Mouse (Mus musculus) megakaryocyte, embryonic 14.5 days (primary cell): ENCODE results near the gene Ppp2r3a. TPM values are rescaled to one million over a fixed set of nuclear protein-coding genes. Genes with fewer than 3 reads are reported as not detected.

Experiments
- H3K27me3 ChIP-seq: replicated peaks from 2 replicates; pipeline ENCODE3; 2012; ENCODE audit warnings: inconsistent platforms
- H3K36me3 ChIP-seq: replicated peaks from 2 replicates; pipeline ENCODE3; 2012; ENCODE audit warnings: low read length, inconsistent platforms, mixed read lengths
- H3K4me1 ChIP-seq: 2 replicates; pipeline ENCODE4 v1.6.1; 2012; ENCODE audit warnings: inconsistent platforms
- H3K4me3 ChIP-seq: replicated peaks from 2 replicates; pipeline ENCODE3; 2012; ENCODE audit warnings: moderate library complexity, mild to moderate bottlenecking, inconsistent platforms
- H3K9me3 ChIP-seq: 2 replicates; pipeline ENCODE4 v1.6.1; 2012; ENCODE audit warnings: inconsistent platforms
- FLI1 ChIP-seq: IDR thresholded peaks from 2 replicates; pipeline ENCODE4 v1.6.1; 2012; ENCODE audit warnings: low read length, inconsistent platforms, mixed read lengths
- GATA1 ChIP-seq: IDR thresholded peaks from 3 replicates; pipeline ENCODE4 v1.6.1; 2012; ENCODE audit warnings: mixed read lengths, low read length, inconsistent platforms, borderline replicate concordance
- polyA plus RNA-seq: library from polyadenylated mRNA; stranded (reverse); fragments of >175 nt; gene quantifications from 2 replicates; pipeline ENCODE4 v1.2.3, GENCODE M21; 2012; ENCODE audit warnings: low replicate concordance; ENCODE audit not compliant: insufficient read depth

Ppp2r3a gene
- polyA plus RNA-seq, 1 experiment: 0.26 TPM

- H3K4me1 ChIP-seq: peaks cover 13% of the 10 kb centered on the region
- H3K36me3 ChIP-seq: peaks cover 41% of the 10 kb centered on the region
- H3K9me3 ChIP-seq: no peaks in the 10 kb centered on the region
- no peaks in the 10 kb centered on the region for H3K27me3 ChIP-seq
- TF ChIP-seq GATA1: no peak
- no peak for TF ChIP-seq FLI1
- H3K4me3 ChIP-seq: no peak overlapping the region
Measured at GRCm38 (mm10) chr9:101110013-101110412, 141.6 kb downstream of the Ppp2r3a start.

DNA sequence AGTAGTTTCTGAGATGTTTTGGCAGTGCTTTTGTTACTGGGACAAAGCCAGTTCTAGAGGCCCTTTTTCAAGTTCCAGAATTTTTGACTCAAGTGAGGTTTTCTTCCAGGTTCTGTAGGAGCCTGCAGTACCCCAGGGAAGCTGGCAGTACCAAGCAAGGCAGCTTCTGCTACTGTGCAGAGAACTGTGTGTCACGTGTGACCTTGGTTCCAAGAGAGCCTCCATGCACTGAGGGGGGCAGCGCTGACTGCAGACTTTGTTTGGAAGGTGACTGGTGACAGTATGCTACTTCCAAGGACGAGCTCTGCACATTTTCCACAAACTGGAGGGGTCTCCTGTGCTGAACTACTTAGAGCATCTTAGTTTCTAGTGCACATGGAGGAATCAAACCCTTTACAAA, 144.2 kb downstream of the Ppp2r3a start:
- H3K4me3 ChIP-seq: no peak overlapping the region
- no peaks in the 10 kb centered on the region for H3K9me3 ChIP-seq
- peaks cover 2% of the 10 kb centered on the region; the same call in 1 of the 2 replicates for H3K4me1 ChIP-seq
- H3K27me3 ChIP-seq: no peaks in the 10 kb centered on the region
- H3K36me3 ChIP-seq: peaks cover 47% of the 10 kb centered on the region
- TF ChIP-seq FLI1: no peak
- no peak for TF ChIP-seq GATA1

GRCm38 (mm10) chr9:101105735-101106134, 145.9 kb downstream of the Ppp2r3a start:
- Histone ChIP-seq H3K27me3 (no peaks in the 10 kb centered on the region), H3K9me3 (no peaks in the 10 kb centered on the region), H3K36me3 (peaks cover 59% of the 10 kb centered on the region), H3K4me3 (no peak overlapping the region), H3K4me1 (peaks cover 11% of the 10 kb centered on the region; the same call in 1 of the 2 replicates)
- TF ChIP-seq GATA1 (no peak), FLI1 (no peak)

DNA sequence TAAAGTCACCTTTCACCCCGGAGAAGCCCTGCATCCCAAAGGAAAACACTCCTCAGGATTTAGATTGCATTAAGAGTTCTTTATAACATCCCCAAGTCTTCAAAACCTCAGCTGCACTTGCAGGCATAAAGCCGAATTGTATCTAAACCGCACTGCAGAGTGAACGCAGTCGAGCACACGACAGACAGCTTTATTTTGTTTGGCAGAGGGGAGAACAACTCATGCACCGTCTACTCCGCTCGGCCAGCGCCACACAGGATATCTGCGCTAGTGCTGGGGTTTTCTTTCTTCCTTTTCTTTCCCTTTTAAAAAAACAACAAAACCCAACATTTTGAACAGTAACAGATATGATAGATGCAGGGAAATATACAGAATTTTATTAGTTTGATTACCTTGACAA, 146.7 kb downstream of the Ppp2r3a start:
- Histone ChIP-seq H3K36me3 (peaks cover 64% of the 10 kb centered on the region), H3K4me1 (peaks cover 18% of the 10 kb centered on the region; the same call in 1 of the 2 replicates), H3K4me3 (no peak overlapping the region), H3K9me3 (no peaks in the 10 kb centered on the region), H3K27me3 (no peaks in the 10 kb centered on the region)
- TF ChIP-seq FLI1 (no peak), GATA1 (no peak)

GRCm38 (mm10) chr9:101102288-101102687, 149.3 kb downstream of the Ppp2r3a start:
- H3K4me1 ChIP-seq: peaks cover 40% of the 10 kb centered on the region
- H3K9me3 ChIP-seq: no peaks in the 10 kb centered on the region
- H3K4me3 ChIP-seq: no peak overlapping the region
- no peaks in the 10 kb centered on the region for H3K27me3 ChIP-seq
- H3K36me3 ChIP-seq: peaks cover 55% of the 10 kb centered on the region
- TF ChIP-seq GATA1: no peak
- no peak for TF ChIP-seq FLI1

DNA sequence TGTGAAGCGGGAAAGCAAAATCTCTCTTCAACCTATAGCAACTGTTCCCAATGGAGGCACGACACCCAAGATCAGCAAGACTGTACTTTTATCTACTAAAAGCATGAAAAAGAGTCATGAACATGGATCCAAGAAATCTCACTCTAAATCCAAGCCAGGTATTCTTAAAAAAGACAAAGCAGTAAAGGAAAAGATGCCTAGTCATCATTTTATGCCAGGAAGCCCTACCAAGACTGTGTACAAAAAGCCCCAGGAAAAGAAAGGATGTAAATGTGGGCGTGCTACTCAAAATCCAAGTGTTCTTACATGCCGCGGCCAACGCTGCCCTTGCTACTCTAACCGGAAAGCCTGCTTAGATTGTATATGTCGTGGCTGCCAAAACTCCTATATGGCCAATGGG, 150.0 kb downstream of the Ppp2r3a start:
- TF ChIP-seq GATA1 (no peak), FLI1 (no peak)
- H3K9me3 ChIP-seq: no peaks in the 10 kb centered on the region
- H3K4me3 ChIP-seq: no peak overlapping the region
- H3K4me1 ChIP-seq: peaks cover 40% of the 10 kb centered on the region
- peaks cover 49% of the 10 kb centered on the region for H3K36me3 ChIP-seq
- no peaks in the 10 kb centered on the region for H3K27me3 ChIP-seq

DNA sequence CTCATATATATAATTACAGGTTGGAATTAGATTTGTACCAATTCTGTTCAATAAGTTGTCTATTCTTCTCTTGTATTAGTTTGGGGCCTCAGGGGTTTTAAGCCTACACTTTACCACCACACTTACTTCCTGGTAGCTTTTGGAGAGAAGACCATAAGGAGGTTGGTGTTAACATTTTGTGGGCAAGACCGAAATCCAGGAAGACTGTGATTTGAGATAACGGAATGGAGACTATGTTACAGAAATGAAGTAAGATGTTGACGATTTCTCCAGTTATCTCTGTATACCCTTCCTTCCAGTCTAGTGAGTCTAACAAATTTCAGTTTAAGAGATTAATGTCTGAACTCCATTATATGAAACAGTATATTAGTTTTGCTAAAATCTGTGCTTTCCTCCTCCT, 151.4 kb downstream of the Ppp2r3a start:
- no peaks in the 10 kb centered on the region for H3K27me3 ChIP-seq
- TF ChIP-seq GATA1 (no peak), FLI1 (no peak)
- H3K4me3 ChIP-seq: no peak overlapping the region
- H3K9me3 ChIP-seq: no peaks in the 10 kb centered on the region
- peaks cover 43% of the 10 kb centered on the region for H3K36me3 ChIP-seq
- H3K4me1 ChIP-seq: peaks cover 45% of the 10 kb centered on the region

- H3K4me3 ChIP-seq: peak overlapping the region; percentile 68
- no peak for TF ChIP-seq GATA1
- no peak for TF ChIP-seq FLI1
- peaks cover 45% of the 10 kb centered on the region for H3K4me1 ChIP-seq
- no peaks in the 10 kb centered on the region for H3K9me3 ChIP-seq
- peaks cover 38% of the 10 kb centered on the region for H3K36me3 ChIP-seq
- H3K27me3 ChIP-seq: no peaks in the 10 kb centered on the region
Measured at GRCm38 (mm10) chr9:101099445-101099844, 152.2 kb downstream of the Ppp2r3a start.

DNA sequence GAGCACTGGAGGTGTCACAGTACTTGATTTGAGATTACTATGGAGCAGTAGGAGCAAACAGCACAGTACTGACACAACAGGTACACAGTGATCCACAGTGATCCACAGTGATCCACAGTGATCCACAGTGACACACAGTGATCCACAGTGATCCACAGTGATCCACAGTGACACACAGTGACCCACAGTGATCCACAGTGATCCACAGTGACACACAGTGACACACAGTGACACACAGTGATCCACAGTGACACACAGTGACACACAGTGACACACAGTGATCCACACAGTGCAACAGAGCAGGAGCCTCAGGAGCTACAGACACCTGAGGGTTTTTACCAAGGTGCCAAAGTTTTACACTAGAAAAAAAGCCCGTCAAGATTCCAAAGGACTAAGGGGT, 154.1 kb downstream of the Ppp2r3a start:
- Histone ChIP-seq H3K27me3 (no peaks in the 10 kb centered on the region), H3K9me3 (no peaks in the 10 kb centered on the region), H3K4me3 (peak overlapping the region; percentile 42), H3K4me1 (peaks cover 50% of the 10 kb centered on the region), H3K36me3 (peaks cover 45% of the 10 kb centered on the region)
- TF ChIP-seq FLI1 (no peak), GATA1 (no peak)

GRCm38 (mm10) chr9:101096461-101096860, 155.1 kb downstream of the Ppp2r3a start:
- H3K36me3 ChIP-seq: peaks cover 40% of the 10 kb centered on the region
- H3K9me3 ChIP-seq: no peaks in the 10 kb centered on the region
- peaks cover 46% of the 10 kb centered on the region for H3K4me1 ChIP-seq
- H3K27me3 ChIP-seq: no peaks in the 10 kb centered on the region
- TF ChIP-seq FLI1 (no peak), GATA1 (no peak)
- no peak overlapping the region for H3K4me3 ChIP-seq

GRCm38 (mm10) chr9:101095425-101095824, 156.2 kb downstream of the Ppp2r3a start:
- TF ChIP-seq GATA1 (no peak), FLI1 (no peak)
- peaks cover 30% of the 10 kb centered on the region for H3K36me3 ChIP-seq
- H3K27me3 ChIP-seq: no peaks in the 10 kb centered on the region
- no peak overlapping the region for H3K4me3 ChIP-seq
- H3K4me1 ChIP-seq: peaks cover 39% of the 10 kb centered on the region
- no peaks in the 10 kb centered on the region for H3K9me3 ChIP-seq
